Mouse (Mus musculus) myocyte (in vitro differentiated cells): ENCODE results near the gene Sox1.

Experiments
- MAX ChIP-seq: IDR thresholded peaks from one replicate; pipeline ENCODE4 v1.6.1; 2011; ENCODE audit warnings: low read depth, mild to moderate bottlenecking, control low read depth
- MYOG ChIP-seq, 3 experiments: IDR thresholded peaks; one replicate each; pipeline ENCODE4 v1.6.1; 2011; ENCODE audit warnings: control low read depth in 2 of 3, low read depth in 2 of 3, mild to moderate bottlenecking in 2 of 3; ENCODE audit not compliant: insufficient read length in 2 of 3, control insufficient read depth in 1 of 3, insufficient read depth in 1 of 3
- POLR2A ChIP-seq: IDR thresholded peaks from one replicate; pipeline ENCODE4 v1.6.1; 2011; ENCODE audit warnings: low read depth, mild to moderate bottlenecking, control low read depth, moderate library complexity; ENCODE audit not compliant: insufficient read length
- POLR2AphosphoS2 ChIP-seq: IDR thresholded peaks from one replicate; pipeline ENCODE4 v1.6.1; 2011; ENCODE audit warnings: low read depth, control low read depth; ENCODE audit not compliant: insufficient read length
- TCF12 ChIP-seq: IDR thresholded peaks from one replicate; pipeline ENCODE4 v1.6.1; 2011; ENCODE audit warnings: mild to moderate bottlenecking, control low read depth; ENCODE audit not compliant: poor library complexity, insufficient read depth, severe bottlenecking
- USF1 ChIP-seq: IDR thresholded peaks from one replicate; pipeline ENCODE4 v1.6.1; 2011; ENCODE audit warnings: low read depth, mild to moderate bottlenecking, control low read depth, moderate library complexity

DNA sequence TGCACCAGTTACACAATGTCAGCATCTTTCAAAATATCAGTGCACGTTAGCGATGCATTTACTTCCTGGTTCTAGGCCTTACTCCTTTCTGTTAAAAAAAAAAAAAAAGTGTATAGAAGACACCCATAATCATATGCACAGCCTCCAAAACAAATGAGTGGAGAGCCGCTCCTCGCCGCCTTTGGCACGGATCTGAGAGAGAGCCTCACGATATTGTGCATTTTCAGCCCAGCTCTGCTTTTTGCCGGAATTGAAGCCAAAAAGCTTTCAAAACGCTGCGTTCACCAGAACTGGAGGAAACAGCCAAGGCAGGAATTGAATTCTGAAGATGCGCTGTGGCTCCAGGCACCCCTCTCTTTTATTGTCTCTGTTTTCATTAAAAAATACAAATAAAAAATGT lies 48.2 kb upstream of the Sox1 start:
- TF ChIP-seq USF1 (no peak), POLR2AphosphoS2 (no peak), POLR2A (no peak), TCF12 (no peak), MAX (no peak), MYOG (IDR thresholded peaks at IDR 0.05; ENCODE audit: control insufficient read depth in 1 of 3, insufficient read depth in 1 of 3, insufficient read length in 2 of 3, low read depth in 2 of 3) (no peak)
